Mouse (Mus musculus) heart, adult 2 months (tissue): ENCODE results near the gene Cobll1.

Source experiments
- CTCF ChIP-seq: fragments of 200-600 bp; IDR thresholded peaks from 2 replicates; pipeline ENCODE4 v1.8.1; 2022; ENCODE audit warnings: antibody characterized with exemption, mild to moderate bottlenecking, moderate library complexity
- POLR2A ChIP-seq: fragments of 200-500 bp; IDR thresholded peaks from 2 replicates; pipeline ENCODE4 v1.6.1; 2011; ENCODE audit warnings: mild to moderate bottlenecking, low read depth, low read length, control low read depth; ENCODE audit not compliant: insufficient read depth

GRCm38 (mm10) chr2:65221646-65222045, 17.6 kb downstream of the Cobll1 start:
- TF ChIP-seq CTCF: no peak
- TF ChIP-seq POLR2A: no peak
